Mouse (Mus musculus): ENCODE data around the gene Spire2.

DNA sequence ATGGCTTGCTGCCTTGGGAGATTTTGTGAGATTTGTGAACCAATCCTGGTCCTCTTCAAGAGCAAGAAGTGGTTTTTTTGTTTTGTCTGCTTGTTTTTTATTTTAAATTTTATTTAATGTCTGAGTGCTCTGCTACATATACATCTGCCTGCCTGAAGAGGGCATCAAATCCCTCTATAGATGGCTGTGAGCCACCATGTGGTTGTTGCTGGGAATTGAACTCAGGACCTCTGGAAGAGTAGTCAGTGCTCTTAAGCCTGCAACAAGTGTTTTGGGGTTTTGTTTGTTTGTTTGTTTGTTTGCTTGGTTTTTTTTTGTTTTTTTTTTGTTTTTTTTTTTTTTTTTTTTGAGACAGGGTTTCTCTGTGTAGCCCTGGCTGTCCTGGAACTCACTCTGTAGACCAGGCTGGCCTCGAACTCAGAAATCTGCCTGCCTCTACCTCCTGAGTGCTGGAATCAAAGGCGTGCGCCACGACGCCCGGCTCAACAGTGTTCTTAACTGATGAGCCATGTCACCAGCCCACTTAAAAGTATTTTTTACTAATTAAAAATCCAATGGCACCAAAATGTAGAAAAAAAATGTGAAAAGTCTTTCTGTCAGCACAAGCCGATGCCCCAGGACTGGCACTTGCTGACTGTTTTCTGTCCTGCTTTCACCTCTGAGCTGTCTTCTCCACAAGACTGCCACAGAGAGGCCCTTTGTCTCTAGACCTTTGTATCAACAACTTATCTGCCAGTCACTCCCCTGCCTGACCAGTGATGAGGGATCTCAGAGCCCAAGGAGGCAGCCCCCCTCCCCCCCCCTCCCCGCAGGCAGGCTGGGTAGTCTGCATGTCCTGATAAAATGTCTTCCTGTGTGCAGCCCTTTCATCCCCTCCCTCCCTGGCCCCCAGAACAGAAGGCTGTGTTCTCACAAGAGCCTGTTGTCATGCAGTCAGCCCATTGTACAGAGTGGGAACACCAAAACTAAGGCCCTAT lies 83.7 kb downstream of the Spire2 start:
- TF ChIP-seq CTCF (IDR thresholded peaks at IDR 0.05; ENCODE audit: extremely low read depth, insufficient read length, insufficient replicate concordance, low read depth, low read length) (no peak), POLR2A (IDR thresholded peaks at IDR 0.05; ENCODE audit: low read depth, low read length) (no peak)
